Mouse (Mus musculus): ENCODE measurements around the gene Cysltr2.

DNA sequence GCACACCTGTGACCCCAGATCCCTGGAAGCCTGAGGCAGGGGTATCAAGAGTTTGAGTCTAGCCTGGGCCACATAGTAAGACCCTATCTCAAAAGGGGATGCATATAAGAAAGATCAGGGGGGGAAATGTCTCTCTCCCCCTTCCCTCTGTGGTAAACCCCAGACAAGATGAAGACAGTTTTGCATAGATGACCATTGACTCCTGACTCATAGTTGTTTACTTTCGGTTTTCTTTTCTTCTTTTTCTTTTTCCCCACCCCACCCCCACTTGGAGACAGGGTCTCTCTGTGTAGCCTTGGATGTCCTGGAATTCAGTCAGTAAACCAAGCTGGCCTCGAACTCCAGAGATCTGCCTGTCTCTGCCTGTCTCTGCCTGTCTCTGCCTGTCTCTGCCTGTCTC is 9.8 kb upstream of the Cysltr2 start:
- TF ChIP-seq POLR2A (IDR thresholded peaks at IDR 0.05; ENCODE audit: extremely low read depth, insufficient read depth, low read length) (no peak), CTCF (IDR thresholded peaks at IDR 0.05; ENCODE audit: extremely low read depth, insufficient read depth, low read length) (no peak)
